Mouse (Mus musculus) liver, embryonic 14.5 days (tissue): ENCODE measurements around the gene Etnk2. TPM values are rescaled to one million over a fixed set of nuclear protein-coding genes. Genes with fewer than 3 reads are reported as not detected.
A peak's percentile ranks its signal among the peaks of the same experiment; 100 is the strongest.

ENCODE experiments used
- ATAC-seq: fragments of 200-750 bp; cut with Nextera tagmentation; 2 replicates; pipeline ENCODE4 v1.8.0; 2017; ENCODE audit warnings: moderate number of reproducible peaks, mild to moderate bottlenecking, moderate library complexity; ENCODE audit not compliant: insufficient read depth
- DNase-seq, 3 experiments: peaks; one replicate each; pipeline ENCODE4 v3.0.0-alpha.2; 2012 to 2013; ENCODE audit warnings: low read depth in 3 of 3, low spot score in 3 of 3
- H3K27ac ChIP-seq: fragments of 300-500 bp; sonication (generic); 2 replicates; pipeline ENCODE4 v1.5.1; 2014; ENCODE audit warnings: moderate library complexity, mild to moderate bottlenecking, control low read depth, inconsistent platforms
- H3K27me3 ChIP-seq: fragments of 300-500 bp; sonication (generic); 2 replicates; pipeline ENCODE4 v1.6.1; 2014; ENCODE audit warnings: mild to moderate bottlenecking, low read length, moderate library complexity; ENCODE audit not compliant: control insufficient read depth, insufficient read depth
- H3K36me3 ChIP-seq: fragments of 300-500 bp; sonication (generic); replicated peaks from 2 replicates; pipeline ENCODE4 v1.6.1; 2014; ENCODE audit warnings: low read depth; ENCODE audit not compliant: control insufficient read depth, insufficient read depth
- H3K4me1 ChIP-seq, 2 experiments: fragments of 200-500 bp in 1 of 2; fragments of 300-500 bp in 1 of 2; sonication (generic) in 1 of 2; replicated peaks; 2 replicates each; pipeline ENCODE4 v1.6.1; 2012 to 2014; ENCODE audit warnings: antibody characterized with exemption in 1 of 2, inconsistent platforms in 1 of 2, low read length in 1 of 2; ENCODE audit not compliant: control insufficient read depth in 2 of 2, insufficient read depth in 2 of 2
- H3K4me2 ChIP-seq: fragments of 300-500 bp; sonication (generic); 2 replicates; pipeline ENCODE4 v1.6.1; 2014; ENCODE audit warnings: low read depth, mild to moderate bottlenecking, control low read depth, moderate library complexity
- H3K4me3 ChIP-seq, 2 experiments: fragments of 200-500 bp in 1 of 2; fragments of 300-500 bp in 1 of 2; sonication (generic) in 1 of 2; 2 replicates each; pipeline ENCODE4 v1.5.1; 2012 to 2014; ENCODE audit warnings: low read depth in 2 of 2, low read length in 2 of 2, mild to moderate bottlenecking in 2 of 2, control low read depth in 1 of 2, inconsistent platforms in 1 of 2, moderate library complexity in 1 of 2; ENCODE audit not compliant: insufficient read depth in 1 of 2
- H3K9ac ChIP-seq: fragments of 300-500 bp; sonication (generic); replicated peaks from 2 replicates; pipeline ENCODE4 v1.6.1; 2014; ENCODE audit warnings: mild to moderate bottlenecking, control low read depth, moderate library complexity
- H3K9me3 ChIP-seq: fragments of 300-500 bp; sonication (generic); 2 replicates; pipeline ENCODE4 v1.6.1; 2016; ENCODE audit warnings: low read length, mixed read lengths; ENCODE audit not compliant: control insufficient read depth
- CTCF ChIP-seq: IDR thresholded peaks from 2 replicates; pipeline ENCODE4 v1.5.1; 2016; ENCODE audit warnings: antibody characterized with exemption, low read depth, control low read depth
- EP300 ChIP-seq: IDR thresholded peaks from 2 replicates; pipeline ENCODE4 v1.6.1; 2016; ENCODE audit warnings: antibody characterized with exemption, low read depth
- WGBS: fragments of 180-500 bp; shearing (Covaris S2); extraction: QIAGEN DNeasy Blood & Tissue Kit; methylation state at CpG from one replicate; pipeline ENCODE4 v1.1.7; 2014; ENCODE audit not compliant: insufficient replicate concordance; 5-methylcytosine and 5-hydroxymethylcytosine counted together
- polyA plus RNA-seq, 2 experiments: library from polyadenylated mRNA; depleted of rRNA in 1 of 2; stranded (reverse) in 1 of 2; unstranded in 1 of 2; fragments of >200 nt; fragmentation: Nextera tagmentation in 1 of 2; extraction: Ambion mirVana in 1 of 2; gene quantifications; 2 replicates each; pipeline versions ENCODE4 v1.2.1 to v1.2.3; 2012 to 2014

Etnk2 gene
- polyA plus RNA-seq, 2 experiments, result 3.4 to 5.5 TPM

- no peak overlapping the region for H3K9ac ChIP-seq
- peaks cover 19% of the 10 kb centered on the region for H3K27me3 ChIP-seq
- TF ChIP-seq CTCF (no peak), EP300 (no peak)
- H3K36me3 ChIP-seq, result no peaks in the 10 kb centered on the region
- H3K4me1 ChIP-seq, result peaks cover 0 to 10% of the 10 kb centered on the region in 2 experiments; a peak in 3 of 4 replicates
- no peaks in the 10 kb centered on the region for H3K9me3 ChIP-seq
- no peak for ATAC-seq
- H3K27ac ChIP-seq, result no peak overlapping the region
- WGBS, result 6% methylated on average over 11 of the region's 11 CpGs
- no peak for DNase-seq
- no peak overlapping the region for H3K4me2 ChIP-seq
- no peak overlapping the region for H3K4me3 ChIP-seq
Observed at GRCm38 (mm10) chr1:133367606-133368488, 4.5 kb downstream of the Etnk2 start.

DNA sequence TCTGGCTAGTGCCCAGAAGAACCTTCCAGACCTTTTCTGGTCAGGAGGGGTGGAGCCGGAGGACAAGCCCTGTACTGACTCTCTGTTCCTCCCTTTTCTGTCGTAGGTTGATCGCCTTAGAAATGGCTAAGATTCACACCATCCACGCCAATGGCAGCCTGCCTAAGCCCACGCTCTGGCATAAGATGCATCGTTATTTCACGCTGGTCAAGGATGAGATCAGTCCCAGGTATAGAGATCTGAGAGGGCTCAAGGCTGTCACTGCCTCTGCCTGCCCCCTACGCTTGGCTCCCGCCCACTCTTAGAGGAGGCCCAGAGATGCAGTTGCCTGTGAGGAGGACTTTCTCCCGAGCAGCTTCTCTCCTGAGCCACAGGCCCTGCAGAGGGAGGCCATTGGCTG lies 5.3 kb downstream of the Etnk2 start:
- H3K36me3 ChIP-seq, result no peaks in the 10 kb centered on the region
- peaks cover 12% of the 10 kb centered on the region for H3K27me3 ChIP-seq
- no peak overlapping the region for H3K4me3 ChIP-seq
- no peak overlapping the region for H3K27ac ChIP-seq
- TF ChIP-seq EP300 (no peak), CTCF (no peak)
- peaks cover 0 to 10% of the 10 kb centered on the region in 2 experiments; a peak in 3 of 4 replicates for H3K4me1 ChIP-seq
- DNase-seq, result no peak
- no peak overlapping the region for H3K4me2 ChIP-seq
- H3K9ac ChIP-seq, result no peak overlapping the region
- no peak for ATAC-seq
- no peaks in the 10 kb centered on the region for H3K9me3 ChIP-seq
- 54% methylated on average over 10 of the region's 10 CpGs for WGBS

DNA sequence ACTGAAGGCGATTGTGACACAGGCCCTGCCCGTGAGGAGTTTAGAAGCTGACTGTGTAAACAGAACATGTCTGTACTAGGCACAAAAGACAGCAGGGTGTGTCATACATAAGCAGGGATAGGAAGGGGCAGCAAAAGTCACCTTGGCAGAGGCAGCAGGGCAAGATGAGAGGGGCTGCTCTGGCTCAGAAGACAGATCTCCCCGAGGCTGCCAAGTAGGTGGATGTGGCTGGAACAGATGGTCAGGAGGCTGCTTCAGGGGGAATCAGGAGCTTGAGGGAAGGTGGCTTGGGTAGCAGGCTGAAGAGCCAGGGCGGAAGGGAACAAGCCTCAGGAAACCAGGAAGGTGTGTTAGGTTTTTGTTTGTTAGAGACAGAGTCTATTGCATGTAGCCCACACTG lies 7.0 kb downstream of the Etnk2 start:
- no peak overlapping the region for H3K4me3 ChIP-seq
- no peaks in the 10 kb centered on the region for H3K27me3 ChIP-seq
- 44% methylated on average over 4 of the region's 4 CpGs for WGBS
- H3K27ac ChIP-seq, result no peak overlapping the region
- DNase-seq (no peak), ATAC-seq (no peak)
- H3K9me3 ChIP-seq, result no peaks in the 10 kb centered on the region
- no peaks in the 10 kb centered on the region for H3K36me3 ChIP-seq
- H3K9ac ChIP-seq, result no peak overlapping the region
- peaks cover 0 to 10% of the 10 kb centered on the region in 2 experiments; a peak in 3 of 4 replicates for H3K4me1 ChIP-seq
- H3K4me2 ChIP-seq, result no peak overlapping the region
- TF ChIP-seq EP300 (no peak), CTCF (no peak)

DNA sequence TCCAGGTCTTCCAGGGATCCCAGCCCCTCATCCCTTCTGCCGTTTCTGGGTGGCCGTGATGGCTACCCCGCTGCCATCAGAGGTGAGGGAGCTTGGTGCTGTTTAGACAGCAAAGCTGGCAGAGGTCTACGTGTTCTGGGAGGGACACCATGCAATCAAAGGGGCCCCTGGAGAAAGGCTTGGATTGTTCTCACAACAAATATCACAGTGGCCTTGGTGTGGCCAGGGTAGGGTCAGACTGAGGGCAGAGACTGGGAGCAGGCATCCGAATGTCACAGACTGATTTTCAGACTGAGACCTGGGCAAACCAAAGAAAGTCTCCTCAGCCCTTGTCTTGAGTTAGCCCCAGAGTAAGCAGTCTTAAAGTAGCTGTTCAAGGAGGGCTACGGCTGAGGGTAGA lies 8.1 kb downstream of the Etnk2 start:
- no peak for ATAC-seq
- DNase-seq, result no peak
- Histone ChIP-seq H3K9ac (no peak overlapping the region), H3K4me1 (peaks cover 0 to 10% of the 10 kb centered on the region in 2 experiments; a peak in 3 of 4 replicates), H3K36me3 (no peaks in the 10 kb centered on the region), H3K4me2 (no peak overlapping the region), H3K9me3 (no peaks in the 10 kb centered on the region), H3K27ac (no peak overlapping the region), H3K27me3 (no peaks in the 10 kb centered on the region), H3K4me3 (no peak overlapping the region)
- WGBS, result 67% methylated on average over 6 of the region's 6 CpGs
- no peak for TF ChIP-seq EP300
- no peak for TF ChIP-seq CTCF

DNA sequence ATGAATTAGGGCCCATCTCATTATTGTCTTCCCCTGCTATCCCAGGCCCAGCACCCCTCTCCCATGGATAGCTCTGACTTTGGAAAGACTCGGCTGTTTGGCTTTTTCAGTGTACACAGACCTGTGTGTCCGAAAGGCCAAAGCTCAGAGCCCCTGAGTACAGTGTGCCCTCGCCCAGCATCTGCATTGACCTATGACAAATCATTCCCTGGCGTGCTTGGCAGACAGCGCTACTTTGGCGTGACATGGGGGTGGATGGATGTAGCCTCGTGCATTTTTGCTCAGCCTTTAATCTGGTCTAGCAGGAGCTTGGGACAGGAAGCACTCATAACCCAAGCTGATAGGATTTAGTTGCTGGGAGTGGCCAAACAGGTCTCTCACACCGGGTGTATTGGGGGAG lies 8.7 kb downstream of the Etnk2 start:
- no peak overlapping the region for H3K4me3 ChIP-seq
- DNase-seq, result peak in 1 of 3 experiments; percentile 25
- H3K9me3 ChIP-seq, result no peaks in the 10 kb centered on the region
- H3K36me3 ChIP-seq, result no peaks in the 10 kb centered on the region
- no peaks in the 10 kb centered on the region for H3K27me3 ChIP-seq
- no peak for TF ChIP-seq EP300
- no peak for TF ChIP-seq CTCF
- no peak overlapping the region for H3K9ac ChIP-seq
- H3K4me2 ChIP-seq, result no peak overlapping the region
- ATAC-seq, result peak; percentile 69
- no peak overlapping the region for H3K27ac ChIP-seq
- H3K4me1 ChIP-seq, result peaks cover 0 to 10% of the 10 kb centered on the region in 2 experiments; a peak in 3 of 4 replicates
- WGBS, result 29% methylated on average over 8 of the region's 8 CpGs
